Mouse (Mus musculus): ENCODE measurements at regions not wholly inside any gene's neighbourhood (a gene's known extent, or its start where the extent isn't known, plus 50 kb on each side); places are given as distances from the start of the nearest gene placed in this dataset.

GRCm38 (mm10) chr12:71371948-71372347 is 62.3 kb downstream of the Dact1 start:
- TF ChIP-seq CTCF (conservative IDR thresholded peaks at IDR 0.05; ENCODE audit: low read length) (no peak), POU5F1 (IDR thresholded peaks at IDR 0.05; ENCODE audit: borderline replicate concordance, low read length) (no peak)
